Mouse (Mus musculus) urinary bladder, postnatal 25 days (tissue): ENCODE data around the gene Gm10944.

Experiments
- DNase-seq: peaks from one replicate; pipeline ENCODE4 v3.0.0; 2022; ENCODE audit warnings: low spot score

Gene Gm10944

GRCm38 (mm10) chr10:10681048-10681447 lies at the start of gene Gm10944:
Gm10944 (plus strand) TSS chr10:10681348.
- no peak for DNase-seq

GRCm38 (mm10) chr10:10655991-10656390 lies 25.2 kb upstream of the Gm10944 start:
- DNase-seq = no peak

GRCm38 (mm10) chr10:10656621-10657020 lies 24.5 kb upstream of the Gm10944 start:
- DNase-seq = no peak

GRCm38 (mm10) chr10:10659161-10659560 lies 22.0 kb upstream of the Gm10944 start:
- DNase-seq = no peak

- DNase-seq = no peak
Observed at GRCm38 (mm10) chr10:10659976-10660375, 21.2 kb upstream of the Gm10944 start.

GRCm38 (mm10) chr10:10688907-10689667 lies 7.9 kb downstream of the Gm10944 start:
- no peak for DNase-seq

GRCm38 (mm10) chr10:10689668-10690223 lies 8.6 kb downstream of the Gm10944 start:
- DNase-seq = no peak

GRCm38 (mm10) chr10:10697497-10697896 lies 16.3 kb downstream of the Gm10944 start:
- DNase-seq = no peak

- no peak for DNase-seq
Observed at GRCm38 (mm10) chr10:10700903-10701302, 19.8 kb downstream of the Gm10944 start.

GRCm38 (mm10) chr10:10701326-10701725 lies 20.2 kb downstream of the Gm10944 start:
- DNase-seq = no peak

- no peak for DNase-seq
Observed at GRCm38 (mm10) chr10:10708031-10708430, 26.9 kb downstream of the Gm10944 start.

GRCm38 (mm10) chr10:10710359-10710758 lies 29.2 kb downstream of the Gm10944 start:
- no peak for DNase-seq

GRCm38 (mm10) chr10:10710837-10711236 lies 29.7 kb downstream of the Gm10944 start:
- DNase-seq = no peak

GRCm38 (mm10) chr10:10726501-10726900 lies 45.4 kb downstream of the Gm10944 start:
- DNase-seq = no peak
